Mouse (Mus musculus): Measurements from ENCODE around the gene Prkg1. TPM values are rescaled to one million over a fixed set of nuclear protein-coding genes. Genes with fewer than 3 reads are reported as not detected.

Prkg1 gene
- polyA plus RNA-seq, 1 experiment: 7.3 TPM

GRCm38 (mm10) chr19:31011528-31012133 is 753.2 kb downstream of the Prkg1 start:
- TF ChIP-seq CTCF (IDR thresholded peaks at IDR 0.05; ENCODE audit: borderline replicate concordance, insufficient read depth, low read depth, low read length): no peak
- TF ChIP-seq POLR2A (IDR thresholded peaks at IDR 0.05; ENCODE audit: borderline replicate concordance, insufficient read depth, low read length): no peak
- H3K4me1 ChIP-seq (ENCODE audit: control insufficient read depth, insufficient read depth, low read length): no peaks in the 10 kb centered on the region
- no peaks in the 10 kb centered on the region for H3K27me3 ChIP-seq (ENCODE audit: control insufficient read depth, insufficient read depth, low read length)
- WGBS: 26% methylated on average over 3 of the region's 3 CpGs
- no peak overlapping the region for H3K27ac ChIP-seq (ENCODE audit: insufficient read depth, low read length)
- DNase-seq: no peak
- H3K4me3 ChIP-seq (replicated peaks; ENCODE audit: insufficient read depth, low read depth, low read length): no peak overlapping the region

- H3K4me3 ChIP-seq (replicated peaks; ENCODE audit: insufficient read depth, low read depth, low read length): no peak overlapping the region
- no peak for TF ChIP-seq POLR2A (IDR thresholded peaks at IDR 0.05; ENCODE audit: borderline replicate concordance, insufficient read depth, low read length)
- no peak for TF ChIP-seq CTCF (IDR thresholded peaks at IDR 0.05; ENCODE audit: borderline replicate concordance, insufficient read depth, low read depth, low read length)
- DNase-seq: no peak
- H3K27ac ChIP-seq (ENCODE audit: insufficient read depth, low read length): no peak overlapping the region
- no peaks in the 10 kb centered on the region for H3K27me3 ChIP-seq (ENCODE audit: control insufficient read depth, insufficient read depth, low read length)
- WGBS: 96% methylated on average over 2 of the region's 2 CpGs
- H3K4me1 ChIP-seq (ENCODE audit: control insufficient read depth, insufficient read depth, low read length): no peaks in the 10 kb centered on the region
Measured at GRCm38 (mm10) chr19:30998572-30998971, 766.3 kb downstream of the Prkg1 start.

- no peaks in the 10 kb centered on the region for H3K27me3 ChIP-seq (ENCODE audit: control insufficient read depth, insufficient read depth, low read length)
- no peaks in the 10 kb centered on the region for H3K4me1 ChIP-seq (ENCODE audit: control insufficient read depth, insufficient read depth, low read length)
- H3K27ac ChIP-seq (ENCODE audit: insufficient read depth, low read length): no peak overlapping the region
- DNase-seq: peak in 1 of 2 experiments; percentile 1
- TF ChIP-seq POLR2A (IDR thresholded peaks at IDR 0.05; ENCODE audit: borderline replicate concordance, insufficient read depth, low read length) (no peak), CTCF (IDR thresholded peaks at IDR 0.05; ENCODE audit: borderline replicate concordance, insufficient read depth, low read depth, low read length) (no peak)
- H3K4me3 ChIP-seq (replicated peaks; ENCODE audit: insufficient read depth, low read depth, low read length): no peak overlapping the region
- WGBS: 15% methylated on average over 4 of the region's 4 CpGs
Measured at GRCm38 (mm10) chr19:30990390-30990789, 774.4 kb downstream of the Prkg1 start.

GRCm38 (mm10) chr19:30982436-30982835 is 782.4 kb downstream of the Prkg1 start:
- no peak for DNase-seq
- Histone ChIP-seq H3K27ac (ENCODE audit: insufficient read depth, low read length) (no peak overlapping the region), H3K4me3 (replicated peaks; ENCODE audit: insufficient read depth, low read depth, low read length) (no peak overlapping the region), H3K4me1 (ENCODE audit: control insufficient read depth, insufficient read depth, low read length) (no peaks in the 10 kb centered on the region), H3K27me3 (ENCODE audit: control insufficient read depth, insufficient read depth, low read length) (no peaks in the 10 kb centered on the region)
- WGBS: 75% methylated on average over 4 of the region's 4 CpGs
- no peak for TF ChIP-seq CTCF (IDR thresholded peaks at IDR 0.05; ENCODE audit: borderline replicate concordance, insufficient read depth, low read depth, low read length)
- no peak for TF ChIP-seq POLR2A (IDR thresholded peaks at IDR 0.05; ENCODE audit: borderline replicate concordance, insufficient read depth, low read length)

GRCm38 (mm10) chr19:30978096-30978495 is 786.7 kb downstream of the Prkg1 start:
- 23% methylated on average over 4 of the region's 4 CpGs for WGBS
- no peaks in the 10 kb centered on the region for H3K4me1 ChIP-seq (ENCODE audit: control insufficient read depth, insufficient read depth, low read length)
- no peak for TF ChIP-seq POLR2A (IDR thresholded peaks at IDR 0.05; ENCODE audit: borderline replicate concordance, insufficient read depth, low read length)
- TF ChIP-seq CTCF (IDR thresholded peaks at IDR 0.05; ENCODE audit: borderline replicate concordance, insufficient read depth, low read depth, low read length): no peak

GRCm38 (mm10) chr19:30950610-30951009 is 814.2 kb downstream of the Prkg1 start:
- Histone ChIP-seq H3K27me3 (ENCODE audit: control insufficient read depth, insufficient read depth, low read length) (no peaks in the 10 kb centered on the region; the same call in 1 of the 2 replicates), H3K4me1 (ENCODE audit: control insufficient read depth, insufficient read depth, low read length) (no peaks in the 10 kb centered on the region), H3K27ac (ENCODE audit: insufficient read depth, low read length) (no peak overlapping the region), H3K4me3 (replicated peaks; ENCODE audit: insufficient read depth, low read depth, low read length) (no peak overlapping the region)
- no peak for DNase-seq
- WGBS: 89% methylated on average over 3 of the region's 3 CpGs
- TF ChIP-seq POLR2A (IDR thresholded peaks at IDR 0.05; ENCODE audit: borderline replicate concordance, insufficient read depth, low read length): no peak

More at GRCm38 (mm10) chr19:30978096-30978495, 786.7 kb downstream of the Prkg1 start:
- no peak overlapping the region for H3K27ac ChIP-seq (ENCODE audit: insufficient read depth, low read length)
- H3K4me3 ChIP-seq (replicated peaks; ENCODE audit: insufficient read depth, low read depth, low read length): no peak overlapping the region
- peak in 1 of 2 experiments; percentile 2 for DNase-seq
- no peaks in the 10 kb centered on the region for H3K27me3 ChIP-seq (ENCODE audit: control insufficient read depth, insufficient read depth, low read length)

GRCm38 (mm10) chr19:30948202-30948601 is 816.6 kb downstream of the Prkg1 start:
- Histone ChIP-seq H3K27me3 (ENCODE audit: control insufficient read depth, insufficient read depth, low read length) (no peaks in the 10 kb centered on the region; the same call in 1 of the 2 replicates), H3K4me3 (replicated peaks; ENCODE audit: insufficient read depth, low read depth, low read length) (no peak overlapping the region), H3K27ac (ENCODE audit: insufficient read depth, low read length) (no peak overlapping the region), H3K4me1 (ENCODE audit: control insufficient read depth, insufficient read depth, low read length) (no peaks in the 10 kb centered on the region)
- 77% methylated on average over 1 of the region's 1 CpGs for WGBS
- no peak for TF ChIP-seq POLR2A (IDR thresholded peaks at IDR 0.05; ENCODE audit: borderline replicate concordance, insufficient read depth, low read length)
- no peak for TF ChIP-seq CTCF (IDR thresholded peaks at IDR 0.05; ENCODE audit: borderline replicate concordance, insufficient read depth, low read depth, low read length)
- DNase-seq: no peak

- no peaks in the 10 kb centered on the region; the same call in 1 of the 2 replicates for H3K27me3 ChIP-seq (ENCODE audit: control insufficient read depth, insufficient read depth, low read length)
- TF ChIP-seq POLR2A (IDR thresholded peaks at IDR 0.05; ENCODE audit: borderline replicate concordance, insufficient read depth, low read length): no peak
- no peak for TF ChIP-seq CTCF (IDR thresholded peaks at IDR 0.05; ENCODE audit: borderline replicate concordance, insufficient read depth, low read depth, low read length)
- 66% methylated on average over 5 of the region's 5 CpGs for WGBS
- H3K27ac ChIP-seq (ENCODE audit: insufficient read depth, low read length): no peak overlapping the region
- H3K4me1 ChIP-seq (ENCODE audit: control insufficient read depth, insufficient read depth, low read length): no peaks in the 10 kb centered on the region
- no peak for DNase-seq
- no peak overlapping the region for H3K4me3 ChIP-seq (replicated peaks; ENCODE audit: insufficient read depth, low read depth, low read length)
Measured at GRCm38 (mm10) chr19:30942369-30942992, 822.4 kb downstream of the Prkg1 start.

Measured in cerebellum, adult 2 months (tissue).